Mouse (Mus musculus): ENCODE data around the gene Fmn2.

DNA sequence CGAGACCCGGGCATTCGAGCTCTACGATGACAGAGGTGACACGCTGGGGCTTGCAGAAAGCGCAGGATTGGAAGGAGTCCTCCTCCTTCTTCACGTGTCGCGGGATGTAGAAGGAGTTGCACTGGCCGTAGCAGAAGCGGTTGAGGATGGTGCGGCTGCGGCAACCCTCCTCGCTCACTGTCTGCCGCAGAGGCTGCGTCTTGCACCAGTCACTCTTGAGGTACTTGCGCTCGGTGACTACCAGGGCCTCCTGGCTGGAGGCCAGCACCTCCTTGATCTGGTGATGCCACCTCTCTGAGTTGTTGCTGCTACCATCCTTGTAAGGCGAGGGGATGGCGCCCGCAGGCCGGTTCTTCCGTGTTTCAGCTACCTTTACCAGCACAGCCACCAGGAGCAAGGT is 335.2 kb downstream of the Fmn2 start:
- TF ChIP-seq POLR2A (IDR thresholded peaks at IDR 0.05; ENCODE audit: control insufficient read depth, low read depth, low read length) (no peak), CTCF (IDR thresholded peaks at IDR 0.05; ENCODE audit: control insufficient read depth, insufficient read depth, insufficient replicate concordance, low read depth, low read length) (no peak)

Data from testis, adult 2 months (tissue).